In genomic region chrX:159442128-159442527, GRCm38 (mm10) we compare ENCODE assay signal across 9 mouse cellular contexts. TPM values are rescaled to one million over a fixed set of nuclear protein-coding genes. Genes with fewer than 3 reads are reported as not detected.
DNase-seq lines count a peak whose midpoint lies in the region; ATAC-seq and TF ChIP-seq lines count a peak whose summit lies in the region.
"Had no signal": no experiment of that assay in that cellular context is flagged by ENCODE, and none has a peak within 500 bp of the region (broad histone marks: within the 10 kb centered on the region; RNA-seq: fewer than 3 reads in every experiment).

No protein-coding gene starts in this region.

- no peaks in the 10 kb centered on the region for H3K36me3 ChIP-seq in midbrain, embryonic 10.5 days
- no peaks in the 10 kb centered on the region for H3K36me3 ChIP-seq in midbrain, embryonic 15.5 days (replicated peaks)
- H3K36me3 ChIP-seq in midbrain, postnatal 0 days (ENCODE audit: insufficient read depth, low read length): peaks cover 3% of the 10 kb centered on the region; the same call in 1 of the 2 replicates
- H3K36me3 ChIP-seq: lung, embryonic 15.5 days had no signal

- H3K9ac ChIP-seq in midbrain, embryonic 15.5 days: no peak overlapping the region
- no peak overlapping the region for H3K9ac ChIP-seq in midbrain, postnatal 0 days (replicated peaks; ENCODE audit: low read length, poor library complexity, severe bottlenecking)
- H3K9ac ChIP-seq: lung, embryonic 15.5 days had no signal

- H3K4me2 ChIP-seq in midbrain, embryonic 15.5 days: no peak overlapping the region
- no peak overlapping the region for H3K4me2 ChIP-seq in midbrain, postnatal 0 days (ENCODE audit: low read depth, low read length, poor library complexity, severe bottlenecking)
- H3K4me2 ChIP-seq: lung, embryonic 15.5 days had no signal

- ATAC-seq in midbrain, embryonic 15.5 days (replicated peaks): no peak
- ATAC-seq in erythroid progenitor cell, adult 5-6 weeks (replicated peaks; ENCODE audit: low FRiP score, poor library complexity, severe bottlenecking): peak; percentile 68
- no peak for ATAC-seq in midbrain, postnatal 0 days (ENCODE audit: low FRiP score)
- ATAC-seq in erythroblast, adult 5-6 weeks (replicated peaks; ENCODE audit: low FRiP score, poor library complexity, severe bottlenecking): no peak

- H3K4me3 ChIP-seq in midbrain, embryonic 10.5 days: no peak overlapping the region
- no peak overlapping the region for H3K4me3 ChIP-seq in midbrain, embryonic 15.5 days
- no peak overlapping the region for H3K4me3 ChIP-seq in bone marrow, adult 2 months (replicated peaks; ENCODE audit: control insufficient read depth, low read depth, low read length)
- no peak overlapping the region for H3K4me3 ChIP-seq in midbrain, postnatal 0 days (ENCODE audit: low read depth, low read length)
- H3K4me3 ChIP-seq: lung, embryonic 15.5 days had no signal

- peak; percentile 34 for TF ChIP-seq CTCF in bone marrow, adult 2 months (IDR thresholded peaks at IDR 0.05; ENCODE audit: control insufficient read depth, insufficient read depth, low read length)
- TF ChIP-seq CTCF in midbrain, postnatal 0 days (IDR thresholded peaks at IDR 0.05): peak; percentile 70

- no peak overlapping the region for H3K27ac ChIP-seq in midbrain, embryonic 10.5 days (replicated peaks)
- no peak overlapping the region for H3K27ac ChIP-seq in midbrain, embryonic 15.5 days
- H3K27ac ChIP-seq in bone marrow, adult 2 months (ENCODE audit: control insufficient read depth, insufficient read depth, low read depth, low read length, poor library complexity): no peak overlapping the region
- no peak overlapping the region for H3K27ac ChIP-seq in midbrain, postnatal 0 days (ENCODE audit: low read depth, low read length)
- H3K27ac ChIP-seq: lung, embryonic 15.5 days had no signal

- H3K9me3 ChIP-seq in midbrain, embryonic 10.5 days (replicated peaks): no peaks in the 10 kb centered on the region
- no peaks in the 10 kb centered on the region for H3K9me3 ChIP-seq in midbrain, embryonic 15.5 days
- H3K9me3 ChIP-seq in midbrain, postnatal 0 days (ENCODE audit: low read length): no peaks in the 10 kb centered on the region
- H3K9me3 ChIP-seq: lung, embryonic 15.5 days had no signal

- no peak for TF ChIP-seq POLR2A in bone marrow, adult 2 months (IDR thresholded peaks at IDR 0.05; ENCODE audit: borderline replicate concordance, control insufficient read depth, low read depth, low read length)

- no peaks in the 10 kb centered on the region for H3K4me1 ChIP-seq in midbrain, embryonic 10.5 days
- H3K4me1 ChIP-seq in midbrain, embryonic 15.5 days: no peaks in the 10 kb centered on the region
- no peaks in the 10 kb centered on the region for H3K4me1 ChIP-seq in bone marrow, adult 2 months (ENCODE audit: control insufficient read depth, insufficient read depth, low read length)
- H3K4me1 ChIP-seq in midbrain, postnatal 0 days (ENCODE audit: insufficient read depth, low read length): no peaks in the 10 kb centered on the region
- H3K4me1 ChIP-seq: lung, embryonic 15.5 days had no signal

- peaks cover 13% of the 10 kb centered on the region for H3K27me3 ChIP-seq in midbrain, embryonic 10.5 days (ENCODE audit: low read depth, poor library complexity, severe bottlenecking)
- H3K27me3 ChIP-seq in midbrain, embryonic 15.5 days (replicated peaks): no peaks in the 10 kb centered on the region
- no peaks in the 10 kb centered on the region for H3K27me3 ChIP-seq in midbrain, postnatal 0 days (ENCODE audit: insufficient read depth, low read length)
- H3K27me3 ChIP-seq: lung, embryonic 15.5 days had no signal

- DNase-seq in midbrain, embryonic 10.5 days (ENCODE audit: low spot score): peak; percentile 28
- DNase-seq in Muller cell, postnatal 12 days (ENCODE audit: inconsistent ontology term): peak; percentile 24
- DNase-seq in layer of hippocampus, adult 9-10 months (ENCODE audit: low spot score): peak; percentile 9
- peak; percentile 55 for DNase-seq in midbrain, postnatal 0 days (ENCODE audit: low spot score)

- WGBS in midbrain, embryonic 10.5 days: 41% methylated on average over 3 of the region's 3 CpGs
- 41% methylated on average over 3 of the region's 3 CpGs for WGBS in midbrain, embryonic 15.5 days
- WGBS in bone marrow, adult 2 months: 18% methylated on average over 3 of the region's 3 CpGs
- 31% methylated on average over 3 of the region's 3 CpGs for WGBS in midbrain, postnatal 0 days

RNA-seq across cellular contexts. Expression of gene Map7d2, which starts 27.8 kb away (rescaled TPM):
- polyA plus RNA-seq in midbrain, embryonic 10.5 days (2016; fragmentation: Nextera tagmentation; extraction: Ambion mirVana): 11.4 and 14.8 TPM in 2 replicates
- 37.2 and 40.1 TPM in 2 replicates for polyA plus RNA-seq in midbrain, embryonic 15.5 days (2015; fragmentation: Nextera tagmentation; extraction: Ambion mirVana)
- polyA plus RNA-seq in bone marrow, adult 2 months (2011; ENCODE audit: insufficient read depth, insufficient read length, low replicate concordance, missing spikeins): 2.7 TPM in 1 of 2 replicates, not detected in the other
- not detected in 2 replicates for total RNA-seq in erythroid progenitor cell, adult 5-6 weeks (2015; ENCODE audit: low replicate concordance)
- total RNA-seq in erythroid progenitor cell, adult 5-6 weeks (2017; ENCODE audit: low replicate concordance): not detected in 2 replicates
- 35.6 and 38.9 TPM in 2 replicates for total RNA-seq in midbrain, postnatal 0 days (2014; rRNA removed)
- 57.3 and 61.7 TPM in 2 replicates for polyA plus RNA-seq in midbrain, postnatal 0 days (2015; fragmentation: Nextera tagmentation; extraction: Ambion mirVana)
- total RNA-seq in erythroblast, adult 5-6 weeks (2015; ENCODE audit: low replicate concordance): not detected in 2 replicates
- total RNA-seq in erythroblast, adult 5-6 weeks (2017; ENCODE audit: low replicate concordance): 0.43 TPM in 1 of 2 replicates, not detected in the other
